Mouse (Mus musculus) subcutaneous adipose tissue, adult 2 months (tissue): Measurements from ENCODE around the gene Carmil2. TPM values are rescaled to one million over a fixed set of nuclear protein-coding genes. Genes with fewer than 3 reads are reported as not detected.

Experiments
- polyA plus RNA-seq: library from polyadenylated mRNA; depleted of rRNA; stranded (reverse); fragments of >200 nt; gene quantifications from 2 replicates; pipeline ENCODE4 v1.2.3, GENCODE M21; 2012; ENCODE audit warnings: low replicate concordance; rRNA removed

Gene Carmil2
- 1.2 and 1.5 TPM in 2 replicates for polyA plus RNA-seq

DNA sequence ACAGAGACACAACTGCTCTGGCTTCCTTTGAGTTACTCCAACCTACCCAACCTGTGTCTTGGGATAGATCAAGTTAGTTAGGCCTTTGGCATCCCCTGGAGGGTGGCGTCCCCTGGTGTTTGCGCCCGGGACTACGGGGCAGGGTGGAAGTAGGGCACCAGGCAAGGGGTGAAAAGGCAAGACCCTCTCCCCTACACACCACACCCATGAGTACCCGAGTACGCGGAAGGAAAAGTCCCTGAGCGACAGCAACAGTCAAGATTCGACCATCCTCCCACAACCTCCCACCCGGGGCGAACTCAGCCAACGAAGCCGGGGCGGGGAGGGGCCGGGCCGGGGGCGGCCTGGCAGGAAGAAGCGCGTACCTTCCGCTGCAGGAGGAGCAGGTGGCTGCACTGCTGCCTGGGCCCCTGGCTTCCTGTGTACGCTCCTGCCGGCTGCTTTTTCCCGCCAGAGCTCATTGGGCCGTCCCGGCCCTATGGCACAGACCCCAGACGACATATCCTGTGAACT, at the start of gene Carmil2:
Gene Carmil2 (plus strand): TSS at position 479 of the 513 bp plus-strand sequence.

DNA sequence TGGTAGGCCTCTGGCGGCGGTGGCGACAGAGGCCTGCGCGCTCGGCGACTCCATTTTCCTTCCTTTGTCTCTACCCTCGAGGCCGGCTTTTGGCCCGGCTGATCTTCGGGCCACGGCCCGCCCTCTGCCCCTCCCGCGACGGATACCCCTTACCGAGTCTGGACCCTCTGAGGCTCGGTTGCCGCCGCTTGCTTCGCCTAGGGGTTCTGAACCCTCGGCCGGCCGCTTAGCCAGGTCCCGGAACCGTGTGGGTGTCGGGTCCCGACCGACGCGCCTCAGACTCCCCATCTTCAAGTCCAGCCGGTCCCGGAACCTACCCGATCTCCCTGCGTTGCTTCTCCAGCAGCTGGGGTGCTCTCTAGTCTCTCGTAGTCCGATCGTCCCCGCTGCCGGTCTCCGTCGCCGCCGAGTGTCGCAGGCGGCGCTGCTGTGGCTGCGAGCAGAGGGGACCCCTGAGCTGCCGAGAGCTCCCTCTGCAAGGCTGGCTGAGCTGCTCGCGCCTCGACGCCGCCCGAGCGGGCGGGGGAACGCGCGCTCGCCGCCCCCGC, 49.0 kb upstream of the Carmil2 start, which contains the start of gene Agrp:
Gene Agrp (minus strand): TSS at position 431 of the 548 bp plus-strand sequence.

GRCm38 (mm10) chr8:105700966-105701824, 15.1 kb downstream of the Carmil2 start, which contains the start of the genes Acd and Pard6a:
Gene Acd, minus strand, starts transcription at chr8:105701102.
Gene Pard6a, plus strand, starts transcription at chr8:105701148.

DNA sequence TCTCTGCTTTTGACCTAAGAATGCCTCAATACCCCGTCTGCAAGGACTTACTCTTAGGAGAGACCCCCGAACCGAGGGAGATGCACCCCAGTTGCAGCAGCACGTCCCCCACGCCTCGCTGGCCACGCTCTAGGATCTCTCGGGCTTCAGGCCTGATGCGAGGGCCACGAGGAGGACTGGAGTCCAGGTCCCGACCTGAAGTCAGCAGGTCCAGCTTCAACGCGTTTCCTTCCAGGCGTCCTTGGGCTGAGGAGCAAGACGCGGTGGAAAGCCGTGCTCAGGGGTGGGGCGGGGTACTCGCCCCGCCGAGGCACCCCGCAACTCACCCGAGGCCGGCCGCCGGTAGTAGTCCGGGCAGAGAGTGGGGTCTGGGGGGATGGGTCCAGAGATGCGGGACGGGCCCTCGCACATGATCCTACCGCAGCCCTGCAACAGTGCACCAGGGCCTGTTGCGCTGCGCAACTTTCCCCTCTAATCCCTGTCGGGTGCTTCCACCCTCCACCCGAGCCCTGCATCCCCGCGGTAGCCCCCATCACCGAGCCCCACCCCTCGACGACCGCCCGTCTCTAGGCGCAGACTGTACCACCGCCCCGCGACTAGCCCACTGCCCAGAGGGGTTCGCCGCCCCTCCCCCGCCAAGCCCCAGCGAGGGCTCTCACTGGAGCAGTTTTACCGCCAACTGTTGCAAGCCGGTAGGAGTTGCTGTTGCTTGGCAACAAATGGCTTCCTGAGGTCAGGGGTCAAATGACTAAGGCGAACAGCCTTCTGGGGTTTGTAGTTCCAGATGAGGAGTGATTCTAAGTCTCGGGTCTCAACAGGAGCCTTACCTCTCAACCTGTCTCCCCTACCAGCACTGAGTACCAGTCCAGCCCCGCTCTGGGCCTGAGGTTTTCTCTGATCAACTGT, 21.7 kb downstream of the Carmil2 start, which contains the start of the genes 4933405L10Rik and Enkd1:
Gene 4933405L10Rik (plus strand): TSS at position 158 of the 906 bp plus-strand sequence.
Gene Enkd1 (minus strand): TSS at position 713 of the 906 bp plus-strand sequence.

Other genes with a start within 250 kb of the Carmil2 start
- gene Tppp3, start 214.7 kb upstream of the Carmil2 start, polyA plus RNA-seq: 171 and 479 TPM in 2 replicates
- gene Zdhhc1, start 189.4 kb upstream of the Carmil2 start, polyA plus RNA-seq: 51.5 and 98.0 TPM in 2 replicates
- 3.3 and 572 TPM in 2 replicates for gene Hsd11b2, start 167.5 kb upstream of the Carmil2 start, polyA plus RNA-seq
- gene Atp6v0d1, start 120.2 kb upstream of the Carmil2 start, polyA plus RNA-seq: 150 and 241 TPM in 2 replicates
- gene Ripor1, start 81.0 kb upstream of the Carmil2 start, polyA plus RNA-seq: 34.4 and 43.4 TPM in 2 replicates
- gene Ctcf, start 49.7 kb upstream of the Carmil2 start, polyA plus RNA-seq: 11.0 and 24.5 TPM in 2 replicates
- not detected in 2 replicates for gene Agrp, start 48.9 kb upstream of the Carmil2 start, polyA plus RNA-seq
- 39.9 and 48.6 TPM in 2 replicates for gene Acd, start 14.8 kb downstream of the Carmil2 start, polyA plus RNA-seq
- gene Pard6a, start 14.9 kb downstream of the Carmil2 start, polyA plus RNA-seq: 25.6 and 26.0 TPM in 2 replicates
- 0.10 TPM in 1 of 2 replicates, not detected in the other for gene 4933405L10Rik, start 21.4 kb downstream of the Carmil2 start, polyA plus RNA-seq
- gene Enkd1, start 21.9 kb downstream of the Carmil2 start, polyA plus RNA-seq: 5.7 and 12.8 TPM in 2 replicates
- 7.7 and 10.0 TPM in 2 replicates for gene Gfod2, start 72.4 kb downstream of the Carmil2 start, polyA plus RNA-seq
- gene Ranbp10, start 141.1 kb downstream of the Carmil2 start, polyA plus RNA-seq: 26.6 and 31.6 TPM in 2 replicates
- 0.05 TPM in 1 of 2 replicates, not detected in the other for gene Tsnaxip1, start 141.5 kb downstream of the Carmil2 start, polyA plus RNA-seq
- 17.6 and 36.3 TPM in 2 replicates for gene Cenpt, start 167.0 kb downstream of the Carmil2 start, polyA plus RNA-seq
- gene Thap11, start 168.9 kb downstream of the Carmil2 start, polyA plus RNA-seq: 39.9 and 66.8 TPM in 2 replicates
- gene Nutf2, start 174.3 kb downstream of the Carmil2 start, polyA plus RNA-seq: 37.9 and 42.9 TPM in 2 replicates
- gene Edc4, start 194.6 kb downstream of the Carmil2 start, polyA plus RNA-seq: 45.4 and 85.8 TPM in 2 replicates
- 1.2 and 1.5 TPM in 2 replicates for gene Nrn1l, start 207.3 kb downstream of the Carmil2 start, polyA plus RNA-seq
- gene Pskh1, start 214.2 kb downstream of the Carmil2 start, polyA plus RNA-seq: 55.5 and 60.6 TPM in 2 replicates
- gene Ctrl, start 247.6 kb downstream of the Carmil2 start, polyA plus RNA-seq: 2.2 and 4.2 TPM in 2 replicates